Mouse (Mus musculus) cerebellum, postnatal 36 days (tissue): ENCODE measurements around the gene Gm3194.
"Not testable (repeated sequence)": the region's sequence is repeated elsewhere in the genome, so short reads cannot be mapped to it uniquely, and the experiment has no call there.

Experiments used
- DNase-seq, 2 experiments: peaks; one replicate each; pipeline ENCODE4 v3.0.0; 2021 to 2022; ENCODE audit warnings: mixed read lengths in 2 of 2

Gene Gm3194

DNA sequence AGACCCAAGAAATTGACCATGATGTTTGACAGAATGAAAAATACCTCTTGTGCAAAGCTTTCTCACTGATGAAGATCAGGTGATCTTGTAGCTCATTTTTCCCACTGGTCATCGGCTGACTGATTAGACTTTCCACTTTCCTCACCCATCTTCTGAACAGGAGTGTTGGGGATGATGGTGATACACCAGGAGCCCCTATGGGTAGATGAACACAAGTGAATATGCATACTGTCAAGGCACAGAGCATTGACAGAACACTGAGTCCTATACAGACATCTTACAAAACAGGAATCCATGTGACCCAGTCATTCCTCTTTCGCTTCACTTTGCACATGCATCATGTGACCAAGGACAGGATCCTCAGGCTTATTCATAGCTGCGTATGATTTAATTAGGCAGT lies at the start of gene Gm3194:
Gene Gm3194 (minus strand): TSS at position 101 of the 400 bp plus-strand sequence.
- not testable (repeated sequence) for DNase-seq

DNA sequence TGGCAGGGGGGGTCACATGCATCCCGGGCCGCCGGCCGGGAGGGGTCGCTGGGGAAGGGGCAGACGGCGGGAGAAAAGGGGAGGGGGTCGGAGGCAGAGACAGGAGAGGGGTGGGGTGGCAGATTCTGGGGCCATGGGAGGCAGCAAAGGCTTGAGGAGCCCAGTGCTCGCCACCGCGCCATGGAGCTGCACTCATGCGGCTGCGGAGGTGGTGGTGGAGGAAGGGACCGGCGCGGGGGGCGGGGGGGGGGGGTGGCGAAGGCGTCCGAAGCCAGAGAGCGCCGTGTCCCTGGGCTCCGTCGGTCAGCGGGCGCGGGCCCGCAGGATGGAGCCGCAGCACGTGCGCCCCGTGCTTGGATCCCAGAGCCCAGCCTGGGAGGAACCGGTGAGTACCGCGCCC lies 46.1 kb upstream of the Gm3194 start, which contains the start of gene Gm3488:
Gene Gm3488 (plus strand): TSS at position 301 of the 400 bp plus-strand sequence.
- not testable (repeated sequence) for DNase-seq

DNA sequence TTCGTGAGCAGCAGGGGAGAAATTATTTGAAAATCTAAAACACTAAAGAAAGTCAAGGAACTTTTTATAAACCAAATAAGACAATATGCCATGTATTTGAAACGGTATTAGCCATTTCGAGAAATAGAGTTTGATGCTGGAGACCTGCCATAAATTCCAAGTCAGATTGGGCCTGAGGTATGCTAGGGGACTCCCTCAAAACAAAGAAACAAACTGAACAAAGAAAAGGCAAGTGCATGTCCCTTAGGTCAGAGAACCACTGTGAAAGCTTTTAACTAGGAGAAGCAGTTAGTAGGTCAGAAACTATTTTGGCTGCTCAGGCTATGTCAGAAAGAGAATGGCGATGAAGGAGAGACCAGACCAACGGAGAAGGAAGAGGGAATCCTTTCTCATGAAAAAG lies 28.6 kb upstream of the Gm3194 start, which contains the start of gene Gm3187:
Gene Gm3187 (plus strand): TSS at position 301 of the 400 bp plus-strand sequence.
- DNase-seq, result not testable (repeated sequence)

DNA sequence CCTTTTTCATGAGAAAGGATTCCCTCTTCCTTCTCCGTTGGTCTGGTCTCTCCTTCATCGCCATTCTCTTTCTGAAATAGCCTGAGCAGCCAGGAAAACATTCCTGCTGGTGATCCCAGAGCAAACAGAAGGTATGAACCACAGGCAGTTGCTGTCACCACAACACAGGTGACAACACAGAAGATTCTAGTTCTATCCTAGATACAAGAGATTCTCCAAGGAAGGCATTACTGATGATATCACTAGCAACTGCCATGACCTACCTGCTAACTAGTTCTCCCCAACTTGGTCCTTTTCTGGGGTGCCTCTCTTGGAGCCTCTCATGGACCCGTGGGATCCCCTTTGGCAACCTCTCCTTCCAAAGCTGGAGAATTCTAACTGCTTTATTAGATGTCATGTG lies 22.5 kb upstream of the Gm3194 start, which contains the start of gene Gm8246:
Gene Gm8246 (minus strand): TSS at position 101 of the 400 bp plus-strand sequence.
- not testable (repeated sequence) for DNase-seq

DNA sequence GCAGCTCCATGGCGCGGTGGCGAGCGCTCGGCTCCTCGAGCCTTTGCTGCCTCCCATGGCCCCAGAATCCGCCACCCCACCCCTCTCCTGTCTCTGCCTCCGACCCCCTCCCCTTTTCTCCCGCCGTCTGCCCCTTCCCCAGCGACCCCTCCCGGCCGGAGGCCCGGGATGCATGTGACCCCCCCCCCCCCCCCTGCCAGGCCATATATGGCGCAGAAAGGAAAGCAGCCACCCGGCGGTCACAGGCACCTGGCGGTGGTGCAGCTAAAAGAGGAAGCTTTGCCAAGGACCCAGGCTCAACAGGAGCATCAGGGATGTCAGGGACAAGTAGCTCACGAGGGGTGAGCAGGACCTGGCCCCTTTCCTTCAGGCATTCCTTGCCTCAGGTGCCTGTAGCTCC lies 5.2 kb upstream of the Gm3194 start:
- DNase-seq, result not testable (repeated sequence)

DNA sequence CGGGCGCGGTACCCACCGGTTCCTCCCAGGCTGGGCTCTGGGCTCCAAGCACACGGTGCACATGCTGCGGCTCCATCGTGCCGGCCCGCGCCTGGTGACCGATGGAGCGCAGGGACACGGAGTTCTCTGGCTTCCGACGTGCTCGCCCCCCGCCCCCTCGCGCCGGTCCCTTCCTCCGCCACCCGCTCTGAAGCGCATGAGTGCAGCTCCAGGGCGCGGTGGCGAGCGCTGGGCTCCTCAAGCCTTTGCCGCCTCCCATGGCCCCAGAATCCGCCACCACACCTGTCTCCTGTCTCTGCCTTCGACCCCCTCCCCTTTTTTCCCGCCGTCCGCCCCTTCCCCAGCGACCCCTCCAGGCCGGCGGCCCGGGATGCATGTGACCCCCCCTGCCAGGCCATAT lies 66.3 kb downstream of the Gm3194 start, which contains the start of gene Gm3500:
Gene Gm3500 (minus strand): TSS at position 101 of the 400 bp plus-strand sequence.
- not testable (repeated sequence) for DNase-seq
